ENCODE assay signal across 10 mouse cellular contexts in genomic region chr7:35810736-35811135, GRCm38 (mm10). TPM values are rescaled to one million over a fixed set of nuclear protein-coding genes. Genes with fewer than 3 reads are reported as not detected.
DNase-seq lines count a peak whose midpoint lies in the region; ATAC-seq and TF ChIP-seq lines count a peak whose summit lies in the region.
"Had no signal": no experiment of that assay in that cellular context is flagged by ENCODE, and none has a peak within 500 bp of the region (broad histone marks: within the 10 kb centered on the region; RNA-seq: fewer than 3 reads in every experiment).

No protein-coding gene starts in this region.

- H3K9ac ChIP-seq in hindbrain, embryonic 15.5 days, result no peak overlapping the region
- H3K9ac ChIP-seq in hindbrain, embryonic 16.5 days (ENCODE audit: low read depth, low read length), result no peak overlapping the region
- no peak overlapping the region for H3K9ac ChIP-seq in kidney, postnatal 0 days (ENCODE audit: low read depth, low read length)
- H3K9ac ChIP-seq: embryonic facial prominence, embryonic 12.5 days; midbrain, embryonic 12.5 days had no signal

- DNase-seq in 416B (ENCODE audit: low read depth) (peak; percentile 26), ES-CJ7 (ENCODE audit: low read depth, low spot score) (peak; percentile 62), MN1 (ENCODE audit: low spot score) (no peak)
- no peak for DNase-seq in kidney, postnatal 0 days (ENCODE audit: low spot score)
- DNase-seq in urinary bladder, postnatal 4 days (ENCODE audit: low spot score in 2 of 2), result no peak

- H3K27ac ChIP-seq in hindbrain, embryonic 15.5 days (replicated peaks), result 0 out of 2 replicates have a peak overlapping the region, but pooled peaks have one; percentile 20
- no peak overlapping the region for H3K27ac ChIP-seq in hindbrain, embryonic 16.5 days (ENCODE audit: low read depth, low read length)
- no peak overlapping the region for H3K27ac ChIP-seq in kidney, postnatal 0 days
- H3K27ac ChIP-seq: embryonic facial prominence, embryonic 12.5 days; midbrain, embryonic 12.5 days had no signal

- ATAC-seq in hindbrain, embryonic 15.5 days (ENCODE audit: low FRiP score, low read depth), result no peak
- no peak for ATAC-seq in hindbrain, embryonic 16.5 days
- ATAC-seq in kidney, postnatal 0 days (replicated peaks; ENCODE audit: low FRiP score, low read depth), result no peak
- no peak for ATAC-seq in inflammation-experienced regulatory T-cells, adult 6 months

- peak; percentile 60 for TF ChIP-seq CTCF in kidney, postnatal 0 days (IDR thresholded peaks at IDR 0.05; ENCODE audit: low read depth)

- H3K9me3 ChIP-seq in hindbrain, embryonic 15.5 days, result no peaks in the 10 kb centered on the region
- no peaks in the 10 kb centered on the region for H3K9me3 ChIP-seq in hindbrain, embryonic 16.5 days (ENCODE audit: control insufficient read depth, low read length)
- no peaks in the 10 kb centered on the region for H3K9me3 ChIP-seq in kidney, postnatal 0 days (replicated peaks; ENCODE audit: low read length)
- H3K9me3 ChIP-seq: embryonic facial prominence, embryonic 12.5 days; midbrain, embryonic 12.5 days had no signal

- H3K27me3 ChIP-seq in hindbrain, embryonic 15.5 days, result no peaks in the 10 kb centered on the region
- H3K27me3 ChIP-seq in hindbrain, embryonic 16.5 days (replicated peaks; ENCODE audit: control insufficient read depth, insufficient read depth, low read length), result no peaks in the 10 kb centered on the region
- H3K27me3 ChIP-seq in kidney, postnatal 0 days (ENCODE audit: insufficient read depth, low read length), result no peaks in the 10 kb centered on the region

- H3K36me3 ChIP-seq in hindbrain, embryonic 15.5 days, result no peaks in the 10 kb centered on the region
- H3K36me3 ChIP-seq in hindbrain, embryonic 16.5 days (ENCODE audit: control insufficient read depth, insufficient read depth, low read length), result no peaks in the 10 kb centered on the region
- H3K36me3 ChIP-seq in kidney, postnatal 0 days (ENCODE audit: insufficient read depth, low read length), result no peaks in the 10 kb centered on the region
- H3K36me3 ChIP-seq: embryonic facial prominence, embryonic 12.5 days; midbrain, embryonic 12.5 days had no signal

- no peaks in the 10 kb centered on the region for H3K4me1 ChIP-seq in hindbrain, embryonic 15.5 days (replicated peaks)
- no peaks in the 10 kb centered on the region for H3K4me1 ChIP-seq in hindbrain, embryonic 16.5 days (ENCODE audit: control insufficient read depth, insufficient read depth, low read depth, low read length)
- H3K4me1 ChIP-seq in kidney, postnatal 0 days (replicated peaks; ENCODE audit: insufficient read depth, low read length), result no peaks in the 10 kb centered on the region
- H3K4me1 ChIP-seq: embryonic facial prominence, embryonic 12.5 days; midbrain, embryonic 12.5 days had no signal

- H3K4me2 ChIP-seq in hindbrain, embryonic 15.5 days, result no peak overlapping the region
- H3K4me2 ChIP-seq in hindbrain, embryonic 16.5 days (ENCODE audit: low read length), result no peak overlapping the region
- no peak overlapping the region for H3K4me2 ChIP-seq in kidney, postnatal 0 days (ENCODE audit: low read length)
- H3K4me2 ChIP-seq: embryonic facial prominence, embryonic 12.5 days; midbrain, embryonic 12.5 days had no signal

- 50% methylated on average over 8 of the region's 8 CpGs for WGBS in hindbrain, embryonic 15.5 days
- WGBS in hindbrain, embryonic 16.5 days, result 52% methylated on average over 8 of the region's 8 CpGs
- WGBS in kidney, postnatal 0 days, result 45% methylated on average over 8 of the region's 8 CpGs

- no peak overlapping the region for H3K4me3 ChIP-seq in hindbrain, embryonic 15.5 days
- no peak overlapping the region for H3K4me3 ChIP-seq in hindbrain, embryonic 16.5 days (ENCODE audit: low read length)
- H3K4me3 ChIP-seq in kidney, postnatal 0 days (replicated peaks; ENCODE audit: low read depth, low read length), result no peak overlapping the region
- H3K4me3 ChIP-seq: embryonic facial prominence, embryonic 12.5 days; midbrain, embryonic 12.5 days had no signal

RNA-seq across cellular contexts. Expression of gene Zfp507, which starts 7.9 kb away (rescaled TPM):
- polyA plus RNA-seq in hindbrain, embryonic 15.5 days (2015; fragmentation: Nextera tagmentation; extraction: Ambion mirVana), result 12.8 and 15.1 TPM in 2 replicates
- polyA plus RNA-seq in hindbrain, embryonic 16.5 days (2015; fragmentation: Nextera tagmentation; extraction: Ambion mirVana), result 11.8 and 12.0 TPM in 2 replicates
- polyA plus RNA-seq in kidney, postnatal 0 days (2015; fragmentation: Nextera tagmentation; extraction: Ambion mirVana), result 12.2 TPM in 2 replicates
- polyA plus RNA-seq in inflammation-experienced regulatory T-cells, adult 6 months (2017; shearing (Covaris generic)), result 1 to 10 TPM; 3.7 to 7.9 (median 7.8) TPM

RNA-seq across cellular contexts. Expression of gene Dpy19l3, which starts 56.5 kb away (rescaled TPM):
- 39.5 and 43.6 TPM in 2 replicates for polyA plus RNA-seq in hindbrain, embryonic 15.5 days (2015; fragmentation: Nextera tagmentation; extraction: Ambion mirVana)
- 45.8 and 51.0 TPM in 2 replicates for polyA plus RNA-seq in hindbrain, embryonic 16.5 days (2015; fragmentation: Nextera tagmentation; extraction: Ambion mirVana)
- 21.3 and 23.9 TPM in 2 replicates for polyA plus RNA-seq in kidney, postnatal 0 days (2015; fragmentation: Nextera tagmentation; extraction: Ambion mirVana)
- 10 to 100 TPM; 32.9 to 50.5 (median 38.3) TPM for polyA plus RNA-seq in inflammation-experienced regulatory T-cells, adult 6 months (2017; shearing (Covaris generic))

Comparison
In these comparisons a context has a peak if more than half of its experiments do, and no peak if none do; other contexts are left out.
1. DNase-seq: peak in 416B (single experiment) and ES-CJ7 (single experiment); none in kidney, postnatal 0 days (single experiment), MN1 (single experiment) and urinary bladder, postnatal 4 days (0 of 2).